Mouse (Mus musculus) c-Kit-positive CD71-positive TER-119-positive erythroid progenitor cells, embryonic 14.5 days (primary cell): ENCODE results near the gene Ints2.

Experiments
- DNase-seq: peaks from one replicate; pipeline ENCODE4 v3.0.0-alpha.2; 2013; ENCODE audit warnings: low spot score

Gene Ints2

DNA sequence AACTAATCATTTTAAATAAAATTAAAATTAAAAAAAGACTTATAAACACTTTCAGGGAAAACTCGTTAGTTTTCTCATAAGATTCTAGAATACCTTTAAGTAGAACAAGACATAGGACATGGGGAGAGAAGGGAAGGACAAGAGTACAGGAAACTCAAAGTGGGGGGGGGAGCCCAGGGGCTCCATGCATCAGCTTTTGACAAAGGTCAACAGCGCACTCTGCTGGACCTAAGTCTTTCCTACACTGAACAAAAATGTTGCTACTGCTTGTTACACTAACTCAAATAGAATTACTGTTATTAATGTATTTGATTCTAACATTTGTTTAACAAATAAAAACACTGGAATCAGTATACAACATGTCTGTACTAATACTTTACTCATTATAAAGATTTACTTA lies 83.2 kb downstream of the Ints2 start:
- DNase-seq: peak; percentile 45

DNA sequence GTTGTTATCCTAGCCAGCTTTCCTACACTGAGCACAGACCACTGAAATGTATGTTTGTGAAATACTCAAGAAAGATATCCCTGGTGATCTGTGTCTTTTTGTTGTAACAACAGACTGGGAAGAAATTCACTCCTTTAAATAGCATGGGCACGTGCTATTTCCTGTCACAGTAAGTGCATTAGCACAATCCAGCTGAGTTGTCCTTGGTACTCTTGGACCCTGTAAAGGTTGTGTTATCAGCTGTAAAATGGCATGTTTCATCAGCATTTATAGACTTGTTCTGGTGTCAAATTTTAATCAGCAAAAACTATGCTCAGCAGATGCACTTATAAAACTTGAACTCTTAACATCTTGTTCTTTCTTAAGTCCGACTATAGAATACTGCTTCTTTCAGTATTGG lies 86.6 kb downstream of the Ints2 start:
- no peak for DNase-seq
